Mouse (Mus musculus) embryo, embryonic 10.5 days (tissue): Measurements from ENCODE around the gene Megf11.
"Not testable (repeated sequence)": the region's sequence is repeated elsewhere in the genome, so short reads cannot be mapped to it uniquely, and the experiment has no call there.

Source experiments
- DNase-seq: peaks from one replicate; pipeline ENCODE4 v3.0.0-alpha.2; 2015; ENCODE audit warnings: low spot score

Megf11 gene

GRCm38 (mm10) chr9:64466564-64466963 lies 81.1 kb downstream of the Megf11 start:
- DNase-seq, result no peak

GRCm38 (mm10) chr9:64470806-64471205 lies 85.4 kb downstream of the Megf11 start:
- no peak for DNase-seq

GRCm38 (mm10) chr9:64471336-64471735 lies 85.9 kb downstream of the Megf11 start:
- no peak for DNase-seq

- no peak for DNase-seq
These were observed 86.7 kb downstream of the Megf11 start for GRCm38 (mm10) chr9:64472165-64472564.

- DNase-seq, result no peak
These were observed 87.3 kb downstream of the Megf11 start for GRCm38 (mm10) chr9:64472743-64473142.

- DNase-seq, result peak; percentile 47
These were observed 87.7 kb downstream of the Megf11 start for GRCm38 (mm10) chr9:64473170-64473569.

- DNase-seq, result no peak
These were observed 88.3 kb downstream of the Megf11 start for GRCm38 (mm10) chr9:64473695-64474094.

- no peak for DNase-seq
These were observed 88.7 kb downstream of the Megf11 start for GRCm38 (mm10) chr9:64474142-64474541.

GRCm38 (mm10) chr9:64475942-64476341 lies 90.5 kb downstream of the Megf11 start:
- DNase-seq, result no peak

GRCm38 (mm10) chr9:64477397-64477796 lies 92.0 kb downstream of the Megf11 start:
- DNase-seq, result not testable (repeated sequence)

GRCm38 (mm10) chr9:64482126-64482525 lies 96.7 kb downstream of the Megf11 start:
- DNase-seq, result no peak

GRCm38 (mm10) chr9:64487377-64487776 lies 102.0 kb downstream of the Megf11 start:
- no peak for DNase-seq

- no peak for DNase-seq
These were observed 109.2 kb downstream of the Megf11 start for GRCm38 (mm10) chr9:64494647-64495046.

GRCm38 (mm10) chr9:64498929-64499328 lies 113.5 kb downstream of the Megf11 start:
- DNase-seq, result no peak

- no peak for DNase-seq
These were observed 115.8 kb downstream of the Megf11 start for GRCm38 (mm10) chr9:64501211-64501610.

- no peak for DNase-seq
These were observed 118.6 kb downstream of the Megf11 start for GRCm38 (mm10) chr9:64503996-64504395.

- DNase-seq, result no peak
These were observed 119.0 kb downstream of the Megf11 start for GRCm38 (mm10) chr9:64504456-64504855.

- DNase-seq, result no peak
These were observed 119.5 kb downstream of the Megf11 start for GRCm38 (mm10) chr9:64504921-64505320.

GRCm38 (mm10) chr9:64506440-64507206 lies 121.2 kb downstream of the Megf11 start:
- no peak for DNase-seq

- no peak for DNase-seq
These were observed 121.7 kb downstream of the Megf11 start for GRCm38 (mm10) chr9:64507207-64507517.

GRCm38 (mm10) chr9:64507995-64508394 lies 122.6 kb downstream of the Megf11 start:
- peak; percentile 52 for DNase-seq

GRCm38 (mm10) chr9:64514826-64515225 lies 129.4 kb downstream of the Megf11 start:
- DNase-seq, result no peak

- DNase-seq, result no peak
These were observed 134.7 kb downstream of the Megf11 start for GRCm38 (mm10) chr9:64519921-64520746.
